Mouse (Mus musculus) induced T-regulatory cell, adult 2 months (primary cell): ENCODE measurements around the gene Dalrd3.
"Not testable (repeated sequence)": the region's sequence is repeated elsewhere in the genome, so short reads cannot be mapped to it uniquely, and the experiment has no call there.

Experiments
- DNase-seq: peaks from one replicate; pipeline ENCODE4 v3.0.0-alpha.2; 2012; ENCODE audit warnings: low read depth

Dalrd3 gene

DNA sequence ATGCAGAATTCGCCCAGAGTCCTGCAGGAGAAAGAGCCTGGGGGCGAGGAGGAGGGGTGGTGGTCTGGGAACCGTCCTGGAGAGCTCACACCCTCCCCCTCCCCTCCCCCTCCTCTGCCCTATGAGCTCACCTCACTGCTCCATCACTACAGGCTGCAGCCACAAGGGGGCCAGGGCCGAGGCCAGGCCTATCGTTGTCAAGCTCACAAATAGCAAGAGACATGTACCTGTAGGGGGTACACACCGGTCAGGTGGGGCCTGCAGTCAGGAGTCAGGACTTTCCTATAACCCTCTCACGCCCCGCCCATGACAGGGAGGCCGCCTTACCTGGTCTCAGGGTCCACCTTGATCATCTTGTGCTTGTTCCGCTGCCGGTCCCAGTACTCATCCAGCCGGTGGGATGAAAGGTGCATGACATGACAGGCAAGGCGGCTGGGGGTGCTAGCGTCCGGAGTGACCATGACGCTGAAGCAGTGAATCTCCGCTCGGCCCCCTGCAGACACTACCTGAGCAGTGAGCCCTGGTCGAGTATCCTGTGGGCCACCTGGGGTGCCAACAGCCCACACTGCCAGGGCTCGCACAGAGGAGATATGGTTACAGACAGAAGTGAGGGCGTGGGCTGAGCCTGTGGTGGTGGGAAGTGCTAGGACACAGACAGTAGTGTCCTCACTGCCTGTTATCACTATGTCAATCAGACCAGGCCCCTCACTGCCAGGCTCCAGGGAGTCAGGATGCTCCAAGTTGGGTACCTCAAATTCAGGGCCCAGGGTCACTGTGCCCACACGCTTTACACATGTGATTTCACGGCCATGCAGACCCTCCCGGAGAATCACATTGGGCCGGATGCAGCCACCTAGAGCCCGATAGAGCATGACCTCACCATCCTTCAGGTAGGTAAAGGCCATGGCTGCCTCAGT, 4.3 kb downstream of the Dalrd3 start:
- DNase-seq, result peak; percentile 82

DNA sequence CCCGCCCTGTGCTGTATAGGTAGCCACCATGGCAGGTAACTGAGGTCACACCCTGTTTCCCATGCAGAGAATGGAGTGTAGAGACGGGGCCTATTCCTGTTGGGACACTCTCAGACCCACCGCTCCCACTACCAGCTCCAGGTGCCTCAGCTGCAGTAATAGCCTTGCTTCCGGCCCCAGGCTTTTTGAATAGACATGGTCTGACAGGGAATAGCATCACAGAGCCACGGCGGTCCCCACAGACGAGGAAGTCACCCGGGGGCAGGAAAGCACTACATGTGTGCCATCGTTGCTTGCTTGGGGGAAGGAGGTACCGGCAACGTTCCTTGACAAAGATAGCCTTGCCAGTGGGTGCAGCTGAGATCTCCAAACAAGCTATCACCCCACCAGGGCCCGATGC, 5.2 kb downstream of the Dalrd3 start:
- no peak for DNase-seq

- no peak for DNase-seq
These were observed 5.9 kb downstream of the Dalrd3 start for GRCm38 (mm10) chr9:108575321-108576297.

DNA sequence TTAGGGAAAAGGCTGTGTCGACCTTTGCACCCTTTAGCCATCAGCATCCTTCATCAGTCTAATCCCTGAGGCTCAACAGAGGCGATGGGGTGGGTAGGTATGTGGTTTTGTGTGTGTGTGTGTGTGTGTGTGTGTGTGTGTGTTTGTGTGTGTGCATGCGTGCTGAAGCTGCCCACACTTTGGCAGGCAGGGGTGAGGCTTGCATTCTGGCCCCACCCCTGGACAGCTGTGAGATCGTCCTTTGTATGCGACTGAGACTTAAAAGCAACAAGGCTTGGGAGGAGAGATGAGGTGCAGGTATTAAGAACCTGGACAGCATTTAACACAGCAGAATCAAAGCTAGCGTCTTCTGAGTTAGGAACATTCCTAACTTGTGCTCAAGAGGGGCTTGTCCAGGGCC, 7.3 kb downstream of the Dalrd3 start:
- no peak for DNase-seq

DNA sequence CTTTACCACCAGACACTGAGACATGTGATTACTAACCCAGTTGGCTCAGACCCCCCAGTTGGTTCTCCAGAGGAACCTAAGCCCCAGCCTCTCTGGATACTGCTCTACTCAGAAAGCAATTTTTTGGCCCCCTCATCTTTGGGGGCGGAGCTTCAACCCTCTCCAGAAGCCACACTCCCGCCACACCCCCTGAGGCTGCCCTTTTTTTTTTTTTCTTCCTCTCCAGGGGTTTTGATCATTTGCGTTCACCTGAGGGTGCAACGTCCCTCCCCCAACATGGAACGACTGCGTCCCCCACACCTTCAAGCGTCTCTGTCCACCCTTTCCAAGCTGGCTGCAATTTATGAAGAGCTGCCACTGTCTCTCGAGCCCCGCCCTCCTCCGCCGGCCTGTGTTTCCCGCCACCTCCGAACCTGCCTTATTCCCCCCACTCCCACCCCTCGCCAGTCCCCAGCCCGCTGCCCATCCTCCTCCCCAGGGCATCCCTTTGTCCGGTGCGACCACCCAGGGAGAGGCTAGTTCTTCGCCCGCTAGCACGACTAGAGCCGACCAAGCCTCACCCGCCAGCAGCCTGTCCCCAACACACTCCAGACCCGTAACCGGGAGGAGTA, 8.4 kb downstream of the Dalrd3 start:
- peak; percentile 75 for DNase-seq

- peak; percentile 94 for DNase-seq
These were observed 9.1 kb downstream of the Dalrd3 start, which contains the start of gene Wdr6 for GRCm38 (mm10) chr9:108578545-108579343. Gene Wdr6 (minus strand): TSS chr9:108578739.

GRCm38 (mm10) chr9:108579344-108579690, 9.6 kb downstream of the Dalrd3 start:
- no peak for DNase-seq

GRCm38 (mm10) chr9:108587571-108588180, 18.0 kb downstream of the Dalrd3 start:
- no peak for DNase-seq

GRCm38 (mm10) chr9:108589229-108589628, 19.5 kb downstream of the Dalrd3 start:
- peak; percentile 40 for DNase-seq

GRCm38 (mm10) chr9:108591462-108591861, 21.8 kb downstream of the Dalrd3 start:
- no peak for DNase-seq

GRCm38 (mm10) chr9:108594354-108594753, 24.7 kb downstream of the Dalrd3 start:
- no peak for DNase-seq

DNA sequence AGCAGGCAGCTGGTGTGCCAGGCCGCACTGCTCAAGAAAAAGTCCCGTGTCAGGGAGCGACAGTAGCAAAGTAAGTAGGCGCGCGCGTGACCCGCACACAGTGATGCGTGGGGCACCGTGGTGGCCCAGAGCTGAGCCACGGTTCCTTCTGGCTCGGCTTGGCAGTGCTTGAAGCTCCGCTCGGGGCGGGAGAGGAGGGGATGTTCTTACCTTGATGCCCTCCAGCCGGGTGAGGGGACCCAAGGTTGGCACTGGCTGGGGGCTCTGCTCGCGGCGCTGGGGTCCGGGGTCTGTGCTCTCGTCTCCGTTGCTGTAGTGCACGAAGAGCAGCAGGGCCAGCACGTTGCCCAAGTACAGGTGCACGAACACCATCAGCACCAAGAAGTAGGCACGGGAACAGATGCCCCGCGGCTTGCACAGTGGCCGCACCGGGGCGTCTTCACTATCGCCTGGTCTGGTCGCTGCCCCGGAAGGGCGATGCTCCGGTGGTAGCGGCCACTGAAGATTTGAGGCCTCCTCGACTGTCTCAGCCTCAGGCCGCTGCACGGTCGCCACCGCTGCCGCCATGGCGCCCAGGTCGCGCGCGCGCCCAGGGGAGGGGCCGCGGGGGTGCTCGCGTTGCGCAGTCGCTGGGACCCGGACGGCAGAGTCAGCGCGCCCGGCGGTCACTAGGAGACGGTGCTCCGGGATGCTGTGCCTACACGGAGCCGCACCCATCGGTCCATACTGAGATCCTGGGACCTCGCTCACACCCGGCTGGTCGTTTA, 27.5 kb downstream of the Dalrd3 start, which contains the start of gene P4htm:
P4htm (minus strand) TSS at position 670 of the 767 bp plus-strand sequence.
- peak; percentile 72 for DNase-seq

DNA sequence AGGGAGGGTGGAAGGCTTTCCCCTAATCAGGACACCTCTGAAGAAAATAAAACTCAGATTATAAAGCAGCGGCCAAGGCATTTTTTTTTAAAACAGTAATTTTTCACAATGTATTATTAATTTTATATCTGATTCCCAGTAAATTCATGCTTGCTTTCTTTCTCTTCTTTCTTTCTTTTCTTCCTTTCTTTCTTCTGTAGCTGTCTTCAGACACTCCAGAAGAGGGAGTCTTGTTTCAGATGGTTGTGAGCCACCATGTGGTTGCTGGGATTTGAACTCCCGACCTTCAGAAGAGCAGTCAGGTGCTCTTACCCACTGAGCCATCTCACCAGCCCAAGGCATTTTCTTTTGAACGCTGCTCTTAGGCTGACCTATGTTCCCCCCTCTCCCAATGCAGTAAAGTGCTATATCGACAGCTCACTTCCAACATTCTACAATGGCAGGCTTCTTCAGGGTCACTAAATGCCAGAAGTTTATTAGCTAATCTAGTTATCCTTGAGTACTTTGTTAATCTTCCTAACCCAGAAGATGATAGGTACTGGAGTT, 29.4 kb downstream of the Dalrd3 start:
- no peak for DNase-seq

DNA sequence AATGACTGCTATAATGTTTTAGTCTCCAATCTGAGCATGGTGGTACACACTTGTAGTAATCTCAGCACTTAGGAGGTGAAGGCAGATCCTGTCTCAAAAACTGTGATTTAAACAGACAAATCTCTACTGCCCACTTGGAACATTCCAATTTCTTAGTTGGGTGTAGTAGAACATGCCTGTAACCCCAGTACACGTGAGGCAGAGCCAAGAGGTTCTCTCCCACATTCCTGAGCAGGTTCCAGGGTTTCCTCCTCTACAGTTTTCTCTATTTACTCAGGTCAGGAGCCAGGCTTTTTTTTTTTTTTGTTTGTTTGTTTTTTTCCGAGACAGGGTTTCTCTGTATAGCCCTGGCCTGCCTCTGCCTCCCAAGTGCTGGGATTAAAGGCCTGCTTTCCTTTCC, 30.3 kb downstream of the Dalrd3 start:
- no peak for DNase-seq

DNA sequence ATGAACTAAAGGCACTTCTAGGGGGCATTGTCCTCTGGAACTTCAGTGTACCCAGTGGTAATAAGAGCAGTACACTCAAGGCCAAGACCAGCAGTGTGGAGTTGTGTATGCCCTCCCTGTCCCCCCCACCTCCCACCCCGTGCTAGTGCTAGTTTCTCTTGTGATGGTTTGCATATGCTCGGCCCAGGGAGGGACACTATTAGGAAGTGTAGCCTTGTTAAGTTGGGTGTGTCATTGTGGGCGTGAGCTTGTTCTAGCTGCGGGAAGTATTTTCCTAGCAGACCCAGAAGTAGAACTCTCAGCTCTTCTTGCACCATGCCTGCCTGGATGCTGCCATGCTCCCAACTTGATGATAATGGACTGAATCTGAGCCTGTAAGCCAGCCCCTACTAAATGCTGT, 32.3 kb downstream of the Dalrd3 start:
- no peak for DNase-seq

DNA sequence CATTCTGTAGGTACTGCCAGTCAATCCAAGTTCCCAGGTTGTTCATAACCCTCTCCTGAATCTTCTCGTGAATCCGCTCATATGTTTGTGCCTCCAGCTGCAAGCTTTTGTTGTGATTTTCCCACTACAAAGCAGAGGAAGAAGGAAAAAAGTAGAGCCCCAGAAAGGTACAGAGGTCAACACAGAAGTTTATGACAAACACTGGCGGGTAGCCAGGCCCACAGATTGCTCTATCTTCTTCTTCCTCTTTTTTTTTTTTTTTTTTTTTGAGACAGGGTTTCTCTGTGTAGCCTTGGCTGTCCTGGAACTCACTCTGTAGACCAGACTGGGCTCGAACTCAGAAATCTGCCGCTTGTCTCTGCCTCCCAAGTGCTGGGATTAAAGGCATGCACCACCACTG, 38.2 kb downstream of the Dalrd3 start:
- DNase-seq, result not testable (repeated sequence)

DNA sequence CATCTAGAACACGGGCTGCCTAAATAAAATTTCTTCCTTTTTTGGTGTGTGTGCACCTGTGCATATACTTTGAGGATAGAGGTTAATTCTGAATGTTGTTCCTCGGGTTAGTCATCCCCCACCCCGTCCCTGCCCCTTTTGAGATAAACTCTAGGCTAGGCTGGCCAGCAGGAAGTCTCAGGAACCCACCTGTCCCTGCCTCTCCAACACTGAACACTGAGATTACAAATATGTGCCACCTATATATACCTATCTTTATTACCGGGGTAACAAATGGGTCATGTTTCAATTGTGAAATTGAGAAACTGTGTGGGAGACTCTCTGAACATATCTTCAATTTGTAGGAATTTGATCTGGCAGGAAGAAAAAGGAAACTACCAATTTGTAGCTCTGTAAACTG, 39.2 kb downstream of the Dalrd3 start:
- no peak for DNase-seq

DNA sequence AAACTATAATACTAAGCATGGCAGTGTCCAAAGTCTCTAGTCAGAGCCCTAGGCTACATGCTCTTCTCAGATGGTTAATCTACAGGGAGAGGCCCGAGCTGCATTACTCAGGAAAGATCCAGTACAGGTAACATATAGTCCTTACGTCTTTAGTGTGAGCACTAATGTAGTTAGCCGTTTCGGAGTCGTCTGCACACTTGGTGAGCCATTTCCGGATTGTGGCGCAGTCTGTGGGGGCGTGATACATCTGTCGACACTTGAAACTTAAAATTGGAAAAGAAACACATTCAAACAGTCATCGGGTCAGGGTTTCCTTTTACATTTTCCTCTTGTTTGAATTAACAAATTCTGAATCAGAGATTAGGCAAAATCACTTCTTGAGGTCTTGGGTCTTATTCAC, 41.8 kb downstream of the Dalrd3 start:
- no peak for DNase-seq

GRCm38 (mm10) chr9:108617301-108617700, 47.6 kb downstream of the Dalrd3 start:
- DNase-seq, result no peak
